Mouse (Mus musculus): ENCODE measurements around the gene Fgfr2. TPM values are rescaled to one million over a fixed set of nuclear protein-coding genes. Genes with fewer than 3 reads are reported as not detected.

Fgfr2 gene
- polyA plus RNA-seq, 1 experiment from 2014 or later, result 34.1 TPM

- H3K4me1 ChIP-seq (replicated peaks), result peaks cover 6% of the 10 kb centered on the region; the same call in 1 of the 2 replicates
- 79% methylated on average over 9 of the region's 9 CpGs for WGBS
- H3K4me3 ChIP-seq, result no peak overlapping the region
- ATAC-seq (ENCODE audit: insufficient number of reproducible peaks, low FRiP score), result no peak
- H3K9me3 ChIP-seq (replicated peaks), result peaks cover 6% of the 10 kb centered on the region; the same call in 1 of the 2 replicates
- no peak overlapping the region for H3K9ac ChIP-seq
- H3K27me3 ChIP-seq (replicated peaks), result no peaks in the 10 kb centered on the region
- H3K36me3 ChIP-seq, result no peaks in the 10 kb centered on the region
- no peak overlapping the region for H3K27ac ChIP-seq (ENCODE audit: poor library complexity, severe bottlenecking)
- no peak overlapping the region for H3K4me2 ChIP-seq
These were observed 706.3 kb downstream of the Fgfr2 start for GRCm38 (mm10) chr7:132416866-132417265.

- ATAC-seq (ENCODE audit: insufficient number of reproducible peaks, low FRiP score), result no peak
- H3K4me1 ChIP-seq (replicated peaks), result peaks cover 6% of the 10 kb centered on the region; the same call in 1 of the 2 replicates
These were observed 707.3 kb downstream of the Fgfr2 start for GRCm38 (mm10) chr7:132415866-132416265.

GRCm38 (mm10) chr7:132412520-132412919 lies 710.6 kb downstream of the Fgfr2 start:
- Histone ChIP-seq H3K27me3 (replicated peaks) (no peaks in the 10 kb centered on the region), H3K27ac (ENCODE audit: poor library complexity, severe bottlenecking) (no peak overlapping the region), H3K4me3 (no peak overlapping the region), H3K4me1 (replicated peaks) (peaks cover 6% of the 10 kb centered on the region; the same call in 1 of the 2 replicates), H3K4me2 (no peak overlapping the region), H3K36me3 (no peaks in the 10 kb centered on the region), H3K9me3 (replicated peaks) (no peaks in the 10 kb centered on the region), H3K9ac (no peak overlapping the region)
- ATAC-seq (ENCODE audit: insufficient number of reproducible peaks, low FRiP score), result no peak
- WGBS, result 41% methylated on average over 2 of the region's 2 CpGs

More at GRCm38 (mm10) chr7:132415866-132416265, 707.3 kb downstream of the Fgfr2 start:
- H3K36me3 ChIP-seq, result no peaks in the 10 kb centered on the region
- H3K9ac ChIP-seq, result no peak overlapping the region
- peaks cover 6% of the 10 kb centered on the region; the same call in 1 of the 2 replicates for H3K9me3 ChIP-seq (replicated peaks)
- no peak overlapping the region for H3K4me2 ChIP-seq
- H3K27me3 ChIP-seq (replicated peaks), result no peaks in the 10 kb centered on the region
- H3K27ac ChIP-seq (ENCODE audit: poor library complexity, severe bottlenecking), result no peak overlapping the region
- no peak overlapping the region for H3K4me3 ChIP-seq

- Histone ChIP-seq H3K27me3 (replicated peaks) (no peaks in the 10 kb centered on the region), H3K36me3 (no peaks in the 10 kb centered on the region), H3K4me1 (replicated peaks) (peaks cover 6% of the 10 kb centered on the region; the same call in 1 of the 2 replicates), H3K9ac (no peak overlapping the region), H3K4me3 (no peak overlapping the region), H3K9me3 (replicated peaks) (no peaks in the 10 kb centered on the region), H3K27ac (ENCODE audit: poor library complexity, severe bottlenecking) (no peak overlapping the region), H3K4me2 (no peak overlapping the region)
- ATAC-seq (ENCODE audit: insufficient number of reproducible peaks, low FRiP score), result no peak
- WGBS, result 87% methylated on average over 2 of the region's 2 CpGs
These were observed 711.4 kb downstream of the Fgfr2 start for GRCm38 (mm10) chr7:132411708-132412107.

- H3K9ac ChIP-seq, result no peak overlapping the region
- no peak for ATAC-seq (ENCODE audit: insufficient number of reproducible peaks, low FRiP score)
- H3K36me3 ChIP-seq, result no peaks in the 10 kb centered on the region
- peaks cover 6% of the 10 kb centered on the region; the same call in 1 of the 2 replicates for H3K4me1 ChIP-seq (replicated peaks)
- WGBS, result 74% methylated on average over 4 of the region's 4 CpGs
- no peak overlapping the region for H3K4me2 ChIP-seq
- H3K27me3 ChIP-seq (replicated peaks), result 0 out of 2 replicates have a peak, but pooled peaks cover 1% of the 10 kb centered on the region
- no peaks in the 10 kb centered on the region for H3K9me3 ChIP-seq (replicated peaks)
- H3K4me3 ChIP-seq, result no peak overlapping the region
- no peak overlapping the region for H3K27ac ChIP-seq (ENCODE audit: poor library complexity, severe bottlenecking)
These were observed 712.2 kb downstream of the Fgfr2 start for GRCm38 (mm10) chr7:132410958-132411357.

- Histone ChIP-seq H3K4me2 (no peak overlapping the region), H3K36me3 (no peaks in the 10 kb centered on the region), H3K27ac (ENCODE audit: poor library complexity, severe bottlenecking) (no peak overlapping the region), H3K4me1 (replicated peaks) (peaks cover 9% of the 10 kb centered on the region), H3K9me3 (replicated peaks) (no peaks in the 10 kb centered on the region), H3K27me3 (replicated peaks) (0 out of 2 replicates have a peak, but pooled peaks cover 3% of the 10 kb centered on the region), H3K4me3 (no peak overlapping the region), H3K9ac (no peak overlapping the region)
- 36% methylated on average over 3 of the region's 3 CpGs for WGBS
- no peak for ATAC-seq (ENCODE audit: insufficient number of reproducible peaks, low FRiP score)
These were observed 713.3 kb downstream of the Fgfr2 start for GRCm38 (mm10) chr7:132409890-132410289.

GRCm38 (mm10) chr7:132402377-132403084 lies 720.6 kb downstream of the Fgfr2 start:
- no peak overlapping the region for H3K9ac ChIP-seq
- ATAC-seq (ENCODE audit: insufficient number of reproducible peaks, low FRiP score), result no peak
- 70% methylated on average over 10 of the region's 10 CpGs for WGBS
- no peaks in the 10 kb centered on the region for H3K9me3 ChIP-seq (replicated peaks)
- H3K36me3 ChIP-seq, result no peaks in the 10 kb centered on the region
- no peak overlapping the region for H3K27ac ChIP-seq (ENCODE audit: poor library complexity, severe bottlenecking)
- H3K4me2 ChIP-seq, result no peak overlapping the region
- 0 out of 2 replicates have a peak, but pooled peaks cover 3% of the 10 kb centered on the region for H3K27me3 ChIP-seq (replicated peaks)
- peaks cover 6% of the 10 kb centered on the region for H3K4me1 ChIP-seq (replicated peaks)
- H3K4me3 ChIP-seq, result no peak overlapping the region

- H3K36me3 ChIP-seq, result no peaks in the 10 kb centered on the region
- no peak overlapping the region for H3K4me3 ChIP-seq
- no peaks in the 10 kb centered on the region for H3K9me3 ChIP-seq (replicated peaks)
- no peaks in the 10 kb centered on the region for H3K27me3 ChIP-seq (replicated peaks)
- ATAC-seq (ENCODE audit: insufficient number of reproducible peaks, low FRiP score), result no peak
- H3K4me2 ChIP-seq, result no peak overlapping the region
- WGBS, result 65% methylated on average over 3 of the region's 3 CpGs
- H3K4me1 ChIP-seq (replicated peaks), result no peaks in the 10 kb centered on the region; the same call in 1 of the 2 replicates
- no peak overlapping the region for H3K9ac ChIP-seq
- no peak overlapping the region for H3K27ac ChIP-seq (ENCODE audit: poor library complexity, severe bottlenecking)
These were observed 724.7 kb downstream of the Fgfr2 start for GRCm38 (mm10) chr7:132398487-132398886.

- H3K27ac ChIP-seq (ENCODE audit: poor library complexity, severe bottlenecking), result no peak overlapping the region
- no peaks in the 10 kb centered on the region for H3K9me3 ChIP-seq (replicated peaks)
- WGBS, result 36% methylated on average over 7 of the region's 7 CpGs
- no peaks in the 10 kb centered on the region for H3K27me3 ChIP-seq (replicated peaks)
- H3K4me2 ChIP-seq, result no peak overlapping the region
- no peaks in the 10 kb centered on the region for H3K36me3 ChIP-seq
- no peak for ATAC-seq (ENCODE audit: insufficient number of reproducible peaks, low FRiP score)
- 0 out of 2 replicates have a peak, but pooled peaks cover 6% of the 10 kb centered on the region for H3K4me1 ChIP-seq (replicated peaks)
- no peak overlapping the region for H3K9ac ChIP-seq
- no peak overlapping the region for H3K4me3 ChIP-seq
These were observed 726.4 kb downstream of the Fgfr2 start for GRCm38 (mm10) chr7:132396661-132397322.

GRCm38 (mm10) chr7:132393582-132394175 lies 729.5 kb downstream of the Fgfr2 start:
- no peaks in the 10 kb centered on the region for H3K36me3 ChIP-seq
- H3K9me3 ChIP-seq (replicated peaks), result no peaks in the 10 kb centered on the region
- H3K9ac ChIP-seq, result no peak overlapping the region
- H3K27ac ChIP-seq (ENCODE audit: poor library complexity, severe bottlenecking), result no peak overlapping the region
- H3K4me2 ChIP-seq, result no peak overlapping the region
- H3K4me1 ChIP-seq (replicated peaks), result peaks cover 19% of the 10 kb centered on the region
- no peak for ATAC-seq (ENCODE audit: insufficient number of reproducible peaks, low FRiP score)
- no peaks in the 10 kb centered on the region for H3K27me3 ChIP-seq (replicated peaks)
- H3K4me3 ChIP-seq, result no peak overlapping the region

- Histone ChIP-seq H3K4me1 (replicated peaks) (peaks cover 21% of the 10 kb centered on the region), H3K9me3 (replicated peaks) (no peaks in the 10 kb centered on the region), H3K27me3 (replicated peaks) (no peaks in the 10 kb centered on the region), H3K9ac (no peak overlapping the region), H3K36me3 (no peaks in the 10 kb centered on the region), H3K4me3 (no peak overlapping the region), H3K27ac (ENCODE audit: poor library complexity, severe bottlenecking) (no peak overlapping the region), H3K4me2 (no peak overlapping the region)
- WGBS, result 66% methylated on average over 5 of the region's 5 CpGs
- no peak for ATAC-seq (ENCODE audit: insufficient number of reproducible peaks, low FRiP score)
These were observed 730.1 kb downstream of the Fgfr2 start for GRCm38 (mm10) chr7:132393014-132393406.
